Mouse (Mus musculus): ENCODE data around the gene Utp4.
A peak's percentile ranks its signal among the peaks of the same experiment; 100 is the strongest.

Gene Utp4

GRCm38 (mm10) chr8:106937081-106937800 lies 43.8 kb downstream of the Utp4 start:
- DNase-seq: no peak

- no peak for DNase-seq
Measured at GRCm38 (mm10) chr8:106941806-106942205, 48.4 kb downstream of the Utp4 start.

- no peak for DNase-seq
Measured at GRCm38 (mm10) chr8:106943874-106944418, 50.5 kb downstream of the Utp4 start.

GRCm38 (mm10) chr8:106944756-106945155 lies 51.3 kb downstream of the Utp4 start:
- peak; percentile 24 for DNase-seq

- no peak for DNase-seq
Measured at GRCm38 (mm10) chr8:106948678-106949243, 55.3 kb downstream of the Utp4 start.

GRCm38 (mm10) chr8:106951707-106952106 lies 58.3 kb downstream of the Utp4 start:
- no peak for DNase-seq

GRCm38 (mm10) chr8:106953571-106953970 lies 60.1 kb downstream of the Utp4 start:
- no peak for DNase-seq

GRCm38 (mm10) chr8:106957086-106957485 lies 63.6 kb downstream of the Utp4 start:
- no peak for DNase-seq

- DNase-seq: no peak
Measured at GRCm38 (mm10) chr8:106958212-106958611, 64.8 kb downstream of the Utp4 start.

GRCm38 (mm10) chr8:106959626-106960025 lies 66.2 kb downstream of the Utp4 start:
- DNase-seq: no peak

GRCm38 (mm10) chr8:106962322-106962721 lies 68.9 kb downstream of the Utp4 start:
- peak; percentile 56 for DNase-seq

- DNase-seq: no peak
Measured at GRCm38 (mm10) chr8:106963365-106963764, 69.9 kb downstream of the Utp4 start.

GRCm38 (mm10) chr8:106964573-106964972 lies 71.1 kb downstream of the Utp4 start:
- no peak for DNase-seq

- no peak for DNase-seq
Measured at GRCm38 (mm10) chr8:106969964-106970363, 76.5 kb downstream of the Utp4 start.

GRCm38 (mm10) chr8:106971916-106972315 lies 78.5 kb downstream of the Utp4 start:
- DNase-seq: peak; percentile 49
